Mouse (Mus musculus) G1E (cell line): Measurements from ENCODE around the gene Kcnma1. TPM values are rescaled to one million over a fixed set of nuclear protein-coding genes. Genes with fewer than 3 reads are reported as not detected.

Source experiments
- ATAC-seq: 2 replicates; pipeline ENCODE4 v1.8.0; 2016; ENCODE audit warnings: mild to moderate bottlenecking; ENCODE audit not compliant: insufficient number of reproducible peaks, poor library complexity, low FRiP score, severe bottlenecking; ENCODE audit errors: extremely low read depth
- DNase-seq: peaks from one replicate; pipeline ENCODE4 v3.0.0; 2012; ENCODE audit warnings: low spot score
- H3K27me3 ChIP-seq: 2 replicates; pipeline ENCODE4 v1.6.1; 2012; ENCODE audit warnings: mild to moderate bottlenecking, low read length, inconsistent platforms; ENCODE audit not compliant: insufficient read depth
- H3K36me3 ChIP-seq: replicated peaks from 2 replicates; pipeline ENCODE3; 2012; ENCODE audit warnings: mild to moderate bottlenecking, inconsistent platforms
- H3K4me1 ChIP-seq: 2 replicates; pipeline ENCODE4 v1.6.1; 2012; ENCODE audit warnings: low read depth, low read length, inconsistent platforms, mixed read lengths; ENCODE audit not compliant: insufficient read depth
- H3K4me3 ChIP-seq: 2 replicates; pipeline ENCODE4 v1.5.1; 2012; ENCODE audit warnings: low read depth, mild to moderate bottlenecking, inconsistent platforms, low read length, moderate library complexity, mixed read lengths
- H3K9me3 ChIP-seq: replicated peaks from 2 replicates; pipeline ENCODE4 v1.6.1; 2012; ENCODE audit warnings: inconsistent platforms
- CTCF ChIP-seq: IDR thresholded peaks from 2 replicates; pipeline ENCODE4 v1.5.1; 2012; ENCODE audit warnings: low read depth, low read length, inconsistent platforms, mixed read lengths
- GATA1 ChIP-seq: IDR thresholded peaks from 2 replicates; pipeline ENCODE4 v1.6.1; 2012; ENCODE audit warnings: borderline replicate concordance, low read length, inconsistent platforms, mixed read lengths
- GATA2 ChIP-seq: IDR thresholded peaks from 2 replicates; pipeline ENCODE4 v1.6.1; 2012; ENCODE audit warnings: low read depth, low read length, inconsistent platforms, borderline replicate concordance
- POLR2AphosphoS5 ChIP-seq: IDR thresholded peaks from 2 replicates; pipeline ENCODE4 v1.6.1; 2012; ENCODE audit warnings: low read depth, low read length, inconsistent platforms; ENCODE audit not compliant: insufficient replicate concordance
- TAL1 ChIP-seq: conservative IDR thresholded peaks from 2 replicates; pipeline ENCODE4 v1.6.1; 2012; ENCODE audit warnings: low read depth, low read length, inconsistent platforms, mixed read lengths
- polyA plus RNA-seq: library from polyadenylated mRNA; stranded (reverse); fragments of >175 nt; gene quantifications from 2 replicates; pipeline ENCODE4 v1.2.3, GENCODE M21; 2012
- total RNA-seq, 2 experiments: library from RNA; stranded (forward) in 1 of 2; stranded (reverse) in 1 of 2; fragments of 200-1000 nt in 1 of 2; fragments of >200 nt in 1 of 2; fragmentation: Nextera tagmentation in 1 of 2; gene quantifications; 2 replicates each; pipeline ENCODE4 v1.2.3; 2014 to 2017

Kcnma1 gene
- total and polyA plus RNA-seq, 3 experiments, result 0.27 TPM; not detected in 2

DNA sequence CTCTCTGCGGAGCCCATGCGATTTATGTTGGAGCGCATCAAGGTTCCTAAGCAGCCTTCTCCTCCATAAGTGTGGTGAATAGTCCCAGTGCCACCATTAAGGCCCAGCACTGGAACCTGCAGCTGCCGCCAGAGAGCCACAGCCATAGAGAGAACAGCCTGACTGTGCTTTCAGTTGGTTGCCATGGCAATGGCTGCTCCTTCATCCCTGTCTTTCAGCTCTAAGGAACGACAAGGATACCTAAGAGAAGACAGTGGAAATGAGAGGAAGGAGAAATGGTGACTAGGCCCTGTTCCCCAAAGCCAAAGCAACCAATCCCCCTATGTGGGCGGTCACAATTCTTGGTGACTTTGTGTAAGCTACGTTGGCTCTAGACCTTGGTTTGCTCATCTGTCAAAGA is 303.3 kb downstream of the Kcnma1 start:
- H3K4me3 ChIP-seq, result no peak overlapping the region
- TF ChIP-seq GATA2 (no peak), POLR2AphosphoS5 (no peak), TAL1 (no peak), CTCF (no peak), GATA1 (no peak)
- ATAC-seq, result no peak
- no peaks in the 10 kb centered on the region for H3K27me3 ChIP-seq
- DNase-seq, result no peak
- H3K36me3 ChIP-seq, result no peaks in the 10 kb centered on the region
- H3K9me3 ChIP-seq, result 0 out of 2 replicates have a peak, but pooled peaks cover 3% of the 10 kb centered on the region
- no peaks in the 10 kb centered on the region for H3K4me1 ChIP-seq

DNA sequence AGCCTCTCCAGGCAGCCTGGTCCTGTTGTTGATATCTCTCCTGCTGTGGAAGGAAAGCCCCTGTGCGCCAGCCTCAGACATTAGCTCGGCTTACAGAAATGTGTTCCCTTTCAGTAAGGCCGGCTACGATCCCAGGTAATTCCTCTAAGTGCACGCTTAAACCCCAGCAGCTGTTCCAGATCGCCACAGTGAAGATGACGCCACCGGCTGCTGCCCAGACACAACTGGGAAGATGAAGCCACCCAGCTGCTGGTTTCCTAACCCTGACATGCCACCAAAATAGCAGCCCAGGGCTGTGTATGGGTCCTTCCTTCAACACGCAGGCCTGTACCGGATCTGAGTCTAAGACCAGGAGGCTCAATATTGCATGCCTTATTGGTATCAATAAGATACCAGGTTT is 307.5 kb downstream of the Kcnma1 start:
- no peak for DNase-seq
- TF ChIP-seq GATA1 (no peak), CTCF (no peak), TAL1 (no peak), GATA2 (no peak), POLR2AphosphoS5 (no peak)
- Histone ChIP-seq H3K9me3 (no peaks in the 10 kb centered on the region), H3K27me3 (no peaks in the 10 kb centered on the region), H3K36me3 (no peaks in the 10 kb centered on the region), H3K4me3 (no peak overlapping the region), H3K4me1 (no peaks in the 10 kb centered on the region)
- ATAC-seq, result no peak

DNA sequence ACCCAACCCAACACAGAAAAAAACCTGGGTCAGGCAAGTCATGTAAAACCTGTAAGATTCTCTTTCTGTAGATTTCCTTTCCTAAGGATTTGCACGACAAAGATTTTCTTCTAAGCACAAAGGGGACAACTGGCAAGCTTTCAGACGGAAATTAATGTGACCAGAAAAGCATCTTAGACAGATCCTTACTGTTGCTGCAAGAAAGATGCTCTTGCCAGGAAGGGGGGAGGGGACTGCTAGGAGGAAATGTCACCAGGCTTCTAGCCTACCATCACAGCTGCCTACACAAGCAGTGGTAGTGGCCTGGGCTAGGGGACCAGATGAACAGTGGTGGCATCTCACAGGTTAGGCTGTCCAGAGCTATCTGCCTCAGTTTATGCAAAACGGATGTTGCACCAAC is 308.6 kb downstream of the Kcnma1 start:
- H3K36me3 ChIP-seq, result no peaks in the 10 kb centered on the region
- H3K4me3 ChIP-seq, result no peak overlapping the region
- no peak for TF ChIP-seq GATA1
- TF ChIP-seq CTCF, result no peak
- TF ChIP-seq POLR2AphosphoS5, result no peak
- no peak for TF ChIP-seq GATA2
- TF ChIP-seq TAL1, result no peak
- H3K9me3 ChIP-seq, result no peaks in the 10 kb centered on the region
- H3K4me1 ChIP-seq, result no peaks in the 10 kb centered on the region
- no peak for ATAC-seq
- H3K27me3 ChIP-seq, result no peaks in the 10 kb centered on the region
- DNase-seq, result no peak

DNA sequence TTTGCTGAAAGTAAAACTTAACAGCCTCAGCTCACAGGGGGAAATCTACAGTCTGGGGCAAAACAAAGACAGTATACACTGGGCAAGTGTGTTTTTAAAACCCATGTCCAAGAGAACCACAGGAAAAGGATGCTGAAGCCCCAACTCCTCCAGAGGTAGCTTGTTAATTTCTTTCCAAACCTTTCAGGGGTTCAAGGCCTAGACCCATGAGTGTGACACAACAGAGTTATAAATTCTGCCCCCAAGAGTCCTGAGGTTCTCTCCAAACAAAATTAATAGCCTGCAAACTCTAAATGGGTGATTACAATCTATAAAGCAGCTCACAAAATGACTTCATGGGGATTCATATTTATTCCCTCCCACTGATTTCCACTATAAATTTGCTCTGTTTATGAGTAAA is 310.0 kb downstream of the Kcnma1 start:
- no peak for ATAC-seq
- Histone ChIP-seq H3K36me3 (no peaks in the 10 kb centered on the region), H3K27me3 (no peaks in the 10 kb centered on the region), H3K9me3 (no peaks in the 10 kb centered on the region), H3K4me1 (no peaks in the 10 kb centered on the region), H3K4me3 (no peak overlapping the region)
- no peak for TF ChIP-seq GATA1
- TF ChIP-seq TAL1, result no peak
- TF ChIP-seq CTCF, result no peak
- TF ChIP-seq GATA2, result no peak
- no peak for TF ChIP-seq POLR2AphosphoS5
- DNase-seq, result no peak

DNA sequence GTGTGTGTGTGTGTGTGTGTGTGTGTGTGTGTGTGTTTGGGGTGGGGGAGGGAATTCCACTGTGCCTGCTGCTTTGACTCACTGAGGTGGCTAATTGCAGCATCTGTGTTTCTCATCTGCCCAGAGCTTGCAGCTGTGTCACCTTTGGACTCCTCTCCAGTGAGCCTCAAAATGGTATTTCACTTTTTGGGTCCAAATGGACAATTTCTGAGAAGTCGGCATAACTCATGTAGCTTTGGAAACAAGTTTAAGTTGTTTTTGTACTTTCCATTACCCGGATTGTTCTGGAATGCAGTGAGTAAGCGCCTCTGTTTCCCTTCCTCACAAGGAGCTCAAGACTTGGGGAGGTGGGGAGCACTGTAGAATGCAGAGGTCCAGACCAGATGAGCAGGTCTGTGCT is 317.9 kb downstream of the Kcnma1 start:
- no peak for ATAC-seq
- Histone ChIP-seq H3K4me1 (no peaks in the 10 kb centered on the region), H3K36me3 (no peaks in the 10 kb centered on the region), H3K27me3 (no peaks in the 10 kb centered on the region), H3K4me3 (no peak overlapping the region), H3K9me3 (no peaks in the 10 kb centered on the region)
- DNase-seq, result no peak
- TF ChIP-seq CTCF (no peak), TAL1 (no peak), GATA2 (no peak), POLR2AphosphoS5 (no peak), GATA1 (no peak)

DNA sequence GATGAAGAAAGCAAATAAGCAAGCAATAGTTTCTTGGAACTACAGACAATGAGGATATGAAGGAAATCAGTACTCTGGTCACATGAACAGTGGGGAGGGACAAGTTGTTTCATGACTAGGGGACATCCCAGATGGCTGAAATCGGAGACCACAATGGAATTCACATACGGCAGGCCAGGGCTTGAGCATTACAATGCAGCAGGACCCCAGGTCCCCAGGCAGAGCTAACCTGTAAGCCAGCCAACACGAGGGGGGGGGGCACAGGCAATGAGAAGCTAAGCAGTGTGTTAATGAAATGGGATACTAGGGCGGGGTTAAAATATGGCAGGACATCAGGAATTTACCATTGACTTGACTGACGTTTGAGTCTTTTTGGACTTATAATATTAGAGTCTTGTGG is 324.6 kb downstream of the Kcnma1 start:
- no peak for TF ChIP-seq POLR2AphosphoS5
- TF ChIP-seq GATA2, result no peak
- TF ChIP-seq CTCF, result no peak
- TF ChIP-seq TAL1, result no peak
- TF ChIP-seq GATA1, result no peak
- Histone ChIP-seq H3K36me3 (no peaks in the 10 kb centered on the region), H3K27me3 (no peaks in the 10 kb centered on the region), H3K9me3 (no peaks in the 10 kb centered on the region), H3K4me1 (no peaks in the 10 kb centered on the region), H3K4me3 (no peak overlapping the region)
- ATAC-seq, result no peak
- no peak for DNase-seq
